Mouse (Mus musculus) B cell, adult 2 months (primary cell): Measurements from ENCODE around the gene Hps4.

ENCODE experiments used
- DNase-seq, 2 experiments: peaks; one replicate each; pipeline ENCODE4 v3.0.0; 2022

The Hps4 gene

GRCm38 (mm10) chr5:112367929-112368328, 25.0 kb downstream of the Hps4 start:
- no peak for DNase-seq

- no peak for DNase-seq
Observed at GRCm38 (mm10) chr5:112368666-112369065, 25.8 kb downstream of the Hps4 start.

GRCm38 (mm10) chr5:112369326-112369725, 26.4 kb downstream of the Hps4 start:
- DNase-seq = peak; percentile 26 to 30

- DNase-seq = no peak
Observed at GRCm38 (mm10) chr5:112370236-112370813, 27.4 kb downstream of the Hps4 start.

GRCm38 (mm10) chr5:112371933-112372332, 29.1 kb downstream of the Hps4 start:
- no peak for DNase-seq

GRCm38 (mm10) chr5:112376111-112376510, 33.2 kb downstream of the Hps4 start:
- DNase-seq = no peak

GRCm38 (mm10) chr5:112377380-112377779, 34.5 kb downstream of the Hps4 start:
- no peak for DNase-seq

GRCm38 (mm10) chr5:112378716-112379115, 35.8 kb downstream of the Hps4 start:
- DNase-seq = no peak

- DNase-seq = no peak
Observed at GRCm38 (mm10) chr5:112381154-112381553, 38.3 kb downstream of the Hps4 start.

- no peak for DNase-seq
Observed at GRCm38 (mm10) chr5:112382042-112382441, 39.2 kb downstream of the Hps4 start.

GRCm38 (mm10) chr5:112382641-112383330, 39.9 kb downstream of the Hps4 start:
- no peak for DNase-seq

GRCm38 (mm10) chr5:112384805-112385472, 42.1 kb downstream of the Hps4 start:
- DNase-seq = peak; percentile 36 to 39

- peak in 1 of 2 experiments; percentile 24 for DNase-seq
Observed at GRCm38 (mm10) chr5:112385973-112386372, 43.1 kb downstream of the Hps4 start.

GRCm38 (mm10) chr5:112389352-112389751, 46.5 kb downstream of the Hps4 start:
- DNase-seq = no peak

- DNase-seq = no peak
Observed at GRCm38 (mm10) chr5:112391002-112391401, 48.1 kb downstream of the Hps4 start.

GRCm38 (mm10) chr5:112391676-112392323, 48.9 kb downstream of the Hps4 start:
- no peak for DNase-seq

GRCm38 (mm10) chr5:112393741-112394414, 51.0 kb downstream of the Hps4 start:
- DNase-seq = no peak

- DNase-seq = no peak
Observed at GRCm38 (mm10) chr5:112394415-112394763, 51.5 kb downstream of the Hps4 start.

- DNase-seq = no peak
Observed at GRCm38 (mm10) chr5:112394779-112395443, 52.0 kb downstream of the Hps4 start, which contains the start of gene Asphd2. Gene Asphd2, minus strand, starts transcription at chr5:112394866.

GRCm38 (mm10) chr5:112396066-112396465, 53.2 kb downstream of the Hps4 start:
- DNase-seq = no peak

- DNase-seq = no peak
Observed at GRCm38 (mm10) chr5:112399284-112399683, 56.4 kb downstream of the Hps4 start.

- no peak for DNase-seq
Observed at GRCm38 (mm10) chr5:112402437-112402836, 59.6 kb downstream of the Hps4 start.
